Mouse (Mus musculus): ENCODE measurements at regions not wholly inside any gene's neighbourhood (a gene's known extent, or its start where the extent isn't known, plus 50 kb on each side); places are given as distances from the start of the nearest gene placed in this dataset.
"Not testable (repeated sequence)": the region's sequence is repeated elsewhere in the genome, so short reads cannot be mapped to it uniquely, and the experiment has no call there.

GRCm38 (mm10) chr13:111860931-111861330, 52.1 kb upstream of the Map3k1 start:
- DNase-seq (ENCODE audit: low spot score) = no peak

DNA sequence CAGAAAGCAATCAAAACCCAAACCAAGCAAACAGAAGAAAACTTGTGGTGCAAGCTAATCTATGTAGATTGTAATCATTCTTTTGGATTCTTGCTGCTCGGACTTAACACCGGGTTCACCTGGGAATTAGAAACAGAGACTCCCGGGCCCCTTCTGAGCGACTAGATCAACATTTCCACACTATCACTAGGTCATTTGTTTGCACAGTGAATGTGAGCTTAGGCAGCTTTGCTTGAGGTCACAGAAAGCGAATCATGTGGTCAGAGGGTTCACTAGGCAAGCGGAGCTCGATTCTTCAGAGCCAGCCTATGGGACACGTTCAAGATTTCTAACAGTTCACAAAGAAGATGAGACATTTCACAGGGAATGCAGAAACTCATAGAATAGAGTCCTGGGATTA, 53.5 kb upstream of the Map3k1 start:
- DNase-seq (ENCODE audit: low spot score) = no peak

DNA sequence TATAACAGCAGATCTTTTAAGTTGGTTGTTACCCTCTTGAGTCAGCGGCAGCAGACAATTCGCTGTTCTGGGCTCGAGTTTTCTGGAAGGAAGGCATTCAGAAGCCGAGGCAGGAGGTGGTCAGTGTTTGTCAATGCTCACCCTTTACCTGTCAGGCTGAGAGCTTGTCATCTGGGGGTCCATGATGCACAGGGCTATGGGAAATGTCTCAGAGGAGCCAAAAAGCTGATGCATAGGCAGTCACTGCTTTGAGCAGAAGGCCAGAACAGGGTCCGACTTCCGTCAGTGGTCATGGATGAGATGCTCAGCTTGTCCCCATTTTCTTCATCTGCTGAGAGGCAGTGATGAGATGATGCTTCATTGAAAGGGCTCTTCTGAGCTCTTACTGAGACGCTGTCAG, 57.2 kb upstream of the Map3k1 start:
- DNase-seq (ENCODE audit: low spot score) = no peak

- DNase-seq (ENCODE audit: low spot score) = no peak
Observed at GRCm38 (mm10) chr13:111867261-111867660, 58.5 kb upstream of the Map3k1 start.

DNA sequence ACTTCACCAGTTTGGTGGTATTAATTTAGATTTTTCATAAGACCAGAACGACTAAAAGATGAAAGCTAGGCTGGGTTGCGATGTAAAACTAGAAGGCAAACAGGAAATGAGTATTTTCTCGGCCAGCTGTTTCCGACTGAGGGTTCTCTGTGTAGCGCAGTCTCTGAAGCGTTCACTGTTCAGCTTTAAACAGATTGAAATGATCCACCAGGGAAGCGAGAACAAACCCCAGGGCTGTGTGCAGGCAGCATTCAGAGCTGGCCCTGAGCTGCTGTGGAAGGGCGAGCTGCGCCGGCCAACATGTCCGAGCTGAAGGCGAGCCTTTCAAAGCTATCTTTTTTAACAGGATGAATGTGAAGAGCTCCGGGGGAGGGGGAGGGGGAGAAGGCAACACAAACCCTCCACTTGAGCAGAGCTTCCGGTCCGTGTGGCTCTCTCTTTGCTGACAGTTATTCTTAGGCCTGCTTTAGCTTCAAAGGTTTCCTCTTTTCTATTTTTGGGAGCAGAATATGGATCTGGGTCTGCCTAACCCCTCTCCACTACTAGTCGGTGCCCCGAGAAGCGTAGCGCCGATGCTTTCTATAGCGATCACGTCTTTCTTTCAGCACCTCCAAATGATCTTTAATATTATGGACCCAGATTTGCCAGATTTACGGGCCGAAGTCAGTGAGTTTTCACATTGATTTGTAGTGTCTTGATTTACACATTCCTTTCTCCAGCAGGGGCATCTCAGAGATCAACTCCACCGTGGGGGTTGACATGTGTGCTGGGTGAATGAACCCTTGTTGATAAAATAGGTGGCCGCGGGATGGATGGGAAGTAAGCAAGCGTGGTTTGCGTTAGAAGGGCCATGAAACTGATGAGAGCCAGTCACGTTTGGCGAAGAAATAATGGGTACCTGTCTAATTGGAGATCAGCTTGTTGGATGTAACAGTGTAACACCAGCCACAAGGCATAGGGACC, 59.3 kb upstream of the Map3k1 start:
- DNase-seq (ENCODE audit: low spot score) = no peak

DNA sequence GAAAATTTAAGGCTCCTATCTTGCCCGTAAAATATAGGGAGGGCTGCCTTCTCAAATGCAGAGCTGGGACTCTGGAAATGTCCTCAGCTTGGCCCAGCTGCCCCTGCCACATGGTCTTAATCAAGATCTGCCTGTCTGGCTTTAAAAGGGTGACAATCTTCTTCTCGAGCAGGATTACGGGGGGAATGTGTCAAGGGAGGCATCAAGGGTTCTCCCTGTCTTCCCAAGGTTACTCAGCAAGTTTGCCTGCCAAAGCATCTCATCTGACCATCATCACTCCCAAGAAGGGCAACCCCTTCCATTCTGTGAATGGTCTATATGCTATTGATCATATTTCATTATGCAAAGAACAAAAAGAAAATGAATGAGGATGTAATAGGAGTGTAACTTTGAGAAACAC, 60.2 kb upstream of the Map3k1 start:
- DNase-seq (ENCODE audit: low spot score) = no peak

- no peak for DNase-seq (ENCODE audit: low spot score)
Observed at GRCm38 (mm10) chr13:111869771-111870437, 61.1 kb upstream of the Map3k1 start.

- no peak for DNase-seq (ENCODE audit: low spot score)
Observed at GRCm38 (mm10) chr13:111870505-111870904, 61.7 kb upstream of the Map3k1 start.

GRCm38 (mm10) chr13:111871672-111872410, 63.0 kb upstream of the Map3k1 start:
- DNase-seq (ENCODE audit: low spot score) = no peak

- DNase-seq (ENCODE audit: low spot score) = no peak
Observed at GRCm38 (mm10) chr13:111874330-111874729, 65.5 kb upstream of the Map3k1 start.

GRCm38 (mm10) chr13:111876404-111876803, 67.6 kb upstream of the Map3k1 start:
- DNase-seq (ENCODE audit: low spot score) = no peak

DNA sequence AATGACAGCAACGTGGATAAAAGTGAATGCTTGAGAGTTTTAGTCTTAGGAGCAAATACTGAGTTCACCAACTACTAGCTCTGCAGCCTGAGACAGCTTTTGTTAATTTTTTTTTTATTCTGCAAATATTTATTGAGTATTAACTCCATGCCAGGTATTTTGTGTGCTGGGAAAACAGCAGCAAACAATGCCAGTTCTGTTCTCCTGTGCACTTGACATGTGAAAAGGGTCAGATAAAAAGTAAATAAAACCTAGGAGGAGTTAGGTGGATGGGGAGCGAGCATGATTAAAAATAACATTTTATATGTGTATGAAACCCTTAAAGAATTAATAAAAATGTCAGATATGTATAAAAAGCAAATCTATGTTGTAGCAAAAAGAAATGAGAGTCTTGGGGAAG, 68.1 kb upstream of the Map3k1 start:
- DNase-seq (ENCODE audit: low spot score) = no peak

DNA sequence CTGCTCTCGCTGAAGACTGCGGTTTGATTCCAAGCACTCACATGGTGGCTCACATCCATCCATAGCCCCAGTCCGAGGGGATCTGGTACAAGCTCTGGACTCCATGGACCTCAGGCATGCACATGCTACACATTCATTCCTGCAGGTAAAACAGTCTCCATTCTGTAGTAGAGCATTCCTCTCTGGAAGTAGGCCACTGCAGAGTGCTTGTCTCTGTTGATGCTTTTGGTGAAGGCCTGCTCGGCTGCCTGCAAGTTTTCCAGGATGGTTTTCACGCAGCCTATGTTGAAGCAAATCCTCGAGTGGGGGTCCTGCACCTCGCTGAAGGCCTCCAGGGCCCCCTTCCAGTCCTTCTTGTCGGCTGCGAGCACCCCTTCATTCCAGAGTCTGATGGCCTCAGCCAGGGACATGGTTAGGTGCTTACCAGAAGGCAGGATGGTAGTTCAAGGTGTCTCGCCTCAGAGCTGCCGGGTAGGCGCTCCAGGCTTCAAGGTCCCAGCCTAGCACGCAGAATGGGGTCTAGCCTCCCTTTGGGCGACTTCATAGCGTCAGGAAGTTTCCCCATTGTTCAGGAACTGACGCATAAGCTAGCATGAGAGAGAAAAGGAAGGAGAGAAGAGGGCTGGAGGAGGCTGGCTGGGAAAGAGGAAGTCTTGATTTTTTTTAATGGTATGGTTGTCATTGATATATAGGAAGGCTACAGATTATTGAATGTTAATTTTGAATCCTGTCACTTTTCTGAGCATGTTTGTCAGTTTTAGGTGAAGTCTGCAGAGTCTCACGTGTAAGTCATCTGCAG, 75.2 kb upstream of the Map3k1 start:
- DNase-seq (ENCODE audit: low spot score) = not testable (repeated sequence)

DNA sequence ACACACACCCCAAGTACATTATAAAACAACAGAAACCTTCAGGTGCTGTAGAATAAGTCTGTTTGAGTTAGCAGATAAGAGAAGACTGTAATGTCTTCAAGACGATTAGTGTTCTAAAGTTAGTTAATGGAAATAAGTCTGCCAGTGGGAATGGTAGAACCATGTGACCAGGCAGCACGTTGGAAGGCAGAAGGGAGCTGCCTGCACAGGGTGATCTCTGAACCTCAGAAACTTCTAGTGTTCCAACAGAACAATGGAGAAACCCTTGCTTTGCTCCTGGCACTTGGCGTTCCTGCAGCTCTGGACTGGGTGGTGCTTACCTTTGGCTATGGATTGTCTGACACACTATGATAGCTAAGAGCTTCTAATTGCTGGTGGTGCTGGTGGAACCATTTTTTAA, 82.0 kb upstream of the Map3k1 start:
- no peak for DNase-seq (ENCODE audit: low spot score)

DNA sequence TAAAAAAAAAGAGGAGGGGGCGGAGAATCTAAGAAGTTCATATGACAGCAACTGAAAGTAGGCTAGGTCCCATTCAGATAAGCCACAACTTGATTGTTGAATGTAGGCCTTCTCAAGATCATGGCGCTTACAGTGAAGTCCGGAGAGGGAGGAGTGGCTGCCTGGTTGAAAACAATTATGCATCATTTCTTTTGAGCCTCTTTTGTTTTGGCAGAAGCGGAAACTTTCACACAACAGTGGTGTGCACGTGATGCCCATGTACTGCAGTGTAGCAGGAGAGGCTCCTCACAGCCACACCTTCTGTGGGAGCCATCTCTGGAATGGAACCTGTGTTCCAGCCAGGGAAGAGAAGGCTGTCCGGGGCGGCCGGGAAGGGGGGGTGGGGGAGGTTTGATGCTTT, 83.3 kb upstream of the Map3k1 start:
- DNase-seq (ENCODE audit: low spot score) = no peak

- DNase-seq (ENCODE audit: low spot score) = no peak
Observed at GRCm38 (mm10) chr13:111893221-111893713, 84.5 kb upstream of the Map3k1 start.

GRCm38 (mm10) chr13:111894804-111895478, 86.1 kb upstream of the Map3k1 start:
- peak; percentile 48 for DNase-seq (ENCODE audit: low spot score)

DNA sequence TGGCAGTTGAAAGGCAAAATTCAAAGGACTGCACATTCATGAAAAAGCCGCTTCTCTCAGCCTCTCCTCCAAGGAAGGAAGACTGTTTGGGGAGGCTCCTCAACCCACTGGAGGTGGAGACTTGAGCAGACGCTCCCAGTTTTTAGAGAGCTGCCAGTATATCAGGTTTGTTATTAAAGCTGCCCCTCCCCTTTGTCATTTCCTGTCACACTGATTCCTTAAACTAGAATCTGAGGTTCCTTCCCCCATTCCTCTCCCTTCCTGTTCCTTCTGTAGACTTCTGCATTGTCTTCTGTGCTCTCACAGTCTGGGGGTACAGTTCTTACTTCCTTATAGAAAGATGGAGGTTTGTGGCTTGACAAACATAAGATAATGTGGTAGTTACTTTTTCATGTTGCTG, 87.5 kb upstream of the Map3k1 start:
- DNase-seq (ENCODE audit: low spot score) = no peak

DNA sequence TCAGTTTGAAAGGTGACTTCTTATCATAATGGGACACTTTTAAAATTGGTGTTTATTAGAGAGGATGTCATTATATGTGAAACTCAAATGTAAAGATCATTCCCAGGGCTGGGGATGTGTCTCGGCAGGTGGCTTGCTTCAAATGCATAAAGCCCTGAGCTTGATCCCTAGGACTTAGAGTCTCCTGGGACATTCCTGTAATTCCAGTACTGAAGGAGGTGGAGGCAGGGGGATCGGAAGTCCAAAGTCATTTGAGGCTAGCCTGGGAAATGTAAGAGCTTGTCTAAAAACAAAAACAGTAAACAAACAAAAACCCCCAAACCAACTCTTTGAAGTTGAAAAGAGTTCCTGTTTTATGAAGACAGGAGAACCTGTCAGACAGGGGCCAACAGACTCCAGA, 94.6 kb upstream of the Map3k1 start:
- DNase-seq (ENCODE audit: low spot score) = no peak

- no peak for DNase-seq (ENCODE audit: low spot score)
Observed at GRCm38 (mm10) chr13:111903931-111904330, 95.1 kb upstream of the Map3k1 start.
